Mouse (Mus musculus) embryonic facial prominence, embryonic 10.5 days (tissue): ENCODE data around the gene Actrt2. TPM values are rescaled to one million over a fixed set of nuclear protein-coding genes. Genes with fewer than 3 reads are reported as not detected.

Source experiments
- DNase-seq: peaks from one replicate; pipeline ENCODE4 v3.0.0-alpha.2; 2017; ENCODE audit warnings: low spot score
- H3K27ac ChIP-seq: fragments of 300-500 bp; sonication (generic); replicated peaks from 2 replicates; pipeline ENCODE4 v1.5.1; 2016; ENCODE audit warnings: mild to moderate bottlenecking
- H3K27me3 ChIP-seq: fragments of 300-500 bp; sonication (generic); replicated peaks from 2 replicates; pipeline ENCODE4 v1.6.1; 2016; ENCODE audit warnings: low read depth, mild to moderate bottlenecking; ENCODE audit not compliant: poor library complexity, severe bottlenecking
- H3K36me3 ChIP-seq: fragments of 300-500 bp; sonication (generic); replicated peaks from 2 replicates; pipeline ENCODE4 v1.6.1; 2016; ENCODE audit warnings: mild to moderate bottlenecking, moderate library complexity
- H3K4me1 ChIP-seq: fragments of 300-500 bp; sonication (generic); 2 replicates; pipeline ENCODE4 v1.6.1; 2016
- H3K4me3 ChIP-seq: fragments of 300-500 bp; sonication (generic); 2 replicates; pipeline ENCODE4 v1.5.1; 2016; ENCODE audit warnings: mild to moderate bottlenecking, moderate library complexity
- H3K9me3 ChIP-seq: fragments of 300-500 bp; sonication (generic); 2 replicates; pipeline ENCODE4 v1.6.1; 2016; ENCODE audit warnings: mild to moderate bottlenecking
- WGBS: fragments of 180-500 bp; shearing (Covaris S2); methylation state at CpG from one replicate; pipeline ENCODE4 v1.1.7; 2016; 5-methylcytosine and 5-hydroxymethylcytosine counted together
- polyA plus RNA-seq: library from polyadenylated mRNA; unstranded; fragments of >200 nt; fragmentation: Nextera tagmentation; extraction: Ambion mirVana; gene quantifications from 2 replicates; pipeline ENCODE4 v1.2.1, GENCODE M21; 2016

The Actrt2 gene
- polyA plus RNA-seq, 1 experiment from 2014 or later, result not detected

GRCm38 (mm10) chr4:154700436-154700835 lies 32.8 kb upstream of the Actrt2 start:
- Histone ChIP-seq H3K36me3 (no peaks in the 10 kb centered on the region), H3K9me3 (no peaks in the 10 kb centered on the region), H3K27ac (no peak overlapping the region), H3K27me3 (peaks cover 26% of the 10 kb centered on the region), H3K4me1 (peaks cover 42% of the 10 kb centered on the region), H3K4me3 (no peak overlapping the region)
- no peak for DNase-seq
- 90% methylated on average over 6 of the region's 6 CpGs for WGBS

GRCm38 (mm10) chr4:154699236-154699635 lies 31.6 kb upstream of the Actrt2 start:
- Histone ChIP-seq H3K4me3 (no peak overlapping the region), H3K4me1 (peaks cover 49% of the 10 kb centered on the region), H3K9me3 (no peaks in the 10 kb centered on the region), H3K27me3 (peaks cover 17% of the 10 kb centered on the region; the same call in 1 of the 2 replicates), H3K27ac (no peak overlapping the region), H3K36me3 (no peaks in the 10 kb centered on the region)
- WGBS, result 86% methylated on average over 8 of the region's 8 CpGs
- no peak for DNase-seq

GRCm38 (mm10) chr4:154698631-154699030 lies 31.0 kb upstream of the Actrt2 start:
- H3K9me3 ChIP-seq, result no peaks in the 10 kb centered on the region
- DNase-seq, result no peak

GRCm38 (mm10) chr4:154698021-154698590 lies 30.4 kb upstream of the Actrt2 start:
- H3K9me3 ChIP-seq, result no peaks in the 10 kb centered on the region
- DNase-seq, result no peak
- WGBS, result 78% methylated on average over 16 of the region's 16 CpGs
- H3K36me3 ChIP-seq, result no peaks in the 10 kb centered on the region
- H3K4me3 ChIP-seq, result no peak overlapping the region
- H3K27me3 ChIP-seq, result peaks cover 17% of the 10 kb centered on the region; the same call in 1 of the 2 replicates
- H3K4me1 ChIP-seq, result peaks cover 50% of the 10 kb centered on the region
- H3K27ac ChIP-seq, result peak overlapping the region; percentile 54; the same call in 1 of the 2 replicates

More at GRCm38 (mm10) chr4:154698631-154699030, 31.0 kb upstream of the Actrt2 start:
- Histone ChIP-seq H3K27ac (0 out of 2 replicates have a peak overlapping the region, but pooled peaks have one; percentile 30), H3K4me1 (peaks cover 50% of the 10 kb centered on the region), H3K27me3 (peaks cover 17% of the 10 kb centered on the region; the same call in 1 of the 2 replicates), H3K4me3 (no peak overlapping the region), H3K36me3 (no peaks in the 10 kb centered on the region)
- 98% methylated on average over 1 of the region's 1 CpGs for WGBS

GRCm38 (mm10) chr4:154697476-154697875 lies 29.8 kb upstream of the Actrt2 start:
- H3K27me3 ChIP-seq, result peaks cover 16% of the 10 kb centered on the region; the same call in 1 of the 2 replicates
- H3K4me3 ChIP-seq, result no peak overlapping the region
- H3K4me1 ChIP-seq, result peaks cover 54% of the 10 kb centered on the region
- peak overlapping the region; percentile 54; the same call in 1 of the 2 replicates for H3K27ac ChIP-seq
- H3K9me3 ChIP-seq, result no peaks in the 10 kb centered on the region
- no peaks in the 10 kb centered on the region for H3K36me3 ChIP-seq
- DNase-seq, result no peak
- 79% methylated on average over 5 of the region's 5 CpGs for WGBS

GRCm38 (mm10) chr4:154696552-154696951 lies 28.9 kb upstream of the Actrt2 start:
- Histone ChIP-seq H3K27me3 (peaks cover 9% of the 10 kb centered on the region; the same call in 1 of the 2 replicates), H3K9me3 (no peaks in the 10 kb centered on the region), H3K27ac (peak overlapping the region; percentile 67), H3K4me3 (no peak overlapping the region), H3K4me1 (peaks cover 49% of the 10 kb centered on the region), H3K36me3 (no peaks in the 10 kb centered on the region)
- no peak for DNase-seq
- WGBS, result 70% methylated on average over 5 of the region's 5 CpGs

- no peaks in the 10 kb centered on the region for H3K9me3 ChIP-seq
- H3K4me1 ChIP-seq, result peaks cover 49% of the 10 kb centered on the region
- 11% methylated on average over 4 of the region's 4 CpGs for WGBS
- peaks cover 9% of the 10 kb centered on the region; the same call in 1 of the 2 replicates for H3K27me3 ChIP-seq
- no peak overlapping the region for H3K4me3 ChIP-seq
- H3K27ac ChIP-seq, result peak overlapping the region; percentile 67
- no peaks in the 10 kb centered on the region for H3K36me3 ChIP-seq
- DNase-seq, result peak; percentile 69
Observed at GRCm38 (mm10) chr4:154696146-154696545, 28.5 kb upstream of the Actrt2 start.

GRCm38 (mm10) chr4:154694361-154694760 lies 26.7 kb upstream of the Actrt2 start:
- Histone ChIP-seq H3K27ac (peak overlapping the region; percentile 69; the same call in 1 of the 2 replicates), H3K4me1 (peaks cover 49% of the 10 kb centered on the region)
- 89% methylated on average over 5 of the region's 5 CpGs for WGBS

GRCm38 (mm10) chr4:154693348-154694015 lies 25.8 kb upstream of the Actrt2 start:
- no peak overlapping the region for H3K4me3 ChIP-seq
- H3K4me1 ChIP-seq, result peaks cover 47% of the 10 kb centered on the region
- WGBS, result 38% methylated on average over 20 of the region's 20 CpGs
- no peaks in the 10 kb centered on the region for H3K36me3 ChIP-seq
- H3K9me3 ChIP-seq, result no peaks in the 10 kb centered on the region
- peaks cover 8% of the 10 kb centered on the region for H3K27me3 ChIP-seq
- peak overlapping the region; percentile 69 for H3K27ac ChIP-seq
- DNase-seq, result peak; percentile 85

More at GRCm38 (mm10) chr4:154694361-154694760, 26.7 kb upstream of the Actrt2 start:
- Histone ChIP-seq H3K36me3 (no peaks in the 10 kb centered on the region), H3K4me3 (no peak overlapping the region), H3K9me3 (no peaks in the 10 kb centered on the region), H3K27me3 (peaks cover 9% of the 10 kb centered on the region; the same call in 1 of the 2 replicates)
- no peak for DNase-seq

GRCm38 (mm10) chr4:154683068-154683752 lies 15.5 kb upstream of the Actrt2 start:
- no peak overlapping the region for H3K27ac ChIP-seq

GRCm38 (mm10) chr4:154682311-154682710 lies 14.6 kb upstream of the Actrt2 start:
- no peaks in the 10 kb centered on the region for H3K36me3 ChIP-seq
- DNase-seq, result no peak
- no peak overlapping the region for H3K4me3 ChIP-seq
- WGBS, result 49% methylated on average over 14 of the region's 14 CpGs
- peaks cover 43% of the 10 kb centered on the region for H3K27me3 ChIP-seq
- H3K27ac ChIP-seq, result no peak overlapping the region
- H3K9me3 ChIP-seq, result peaks cover 8% of the 10 kb centered on the region; the same call in 1 of the 2 replicates
- H3K4me1 ChIP-seq, result 0 out of 2 replicates have a peak, but pooled peaks cover 2% of the 10 kb centered on the region

More at GRCm38 (mm10) chr4:154683068-154683752, 15.5 kb upstream of the Actrt2 start:
- Histone ChIP-seq H3K27me3 (peaks cover 37% of the 10 kb centered on the region), H3K4me3 (no peak overlapping the region), H3K4me1 (0 out of 2 replicates have a peak, but pooled peaks cover 2% of the 10 kb centered on the region), H3K36me3 (no peaks in the 10 kb centered on the region), H3K9me3 (peaks cover 8% of the 10 kb centered on the region; the same call in 1 of the 2 replicates)
- WGBS, result 87% methylated on average over 5 of the region's 5 CpGs
- no peak for DNase-seq

- Histone ChIP-seq H3K27me3 (peaks cover 71% of the 10 kb centered on the region), H3K36me3 (no peaks in the 10 kb centered on the region), H3K4me1 (peaks cover 31% of the 10 kb centered on the region), H3K27ac (no peak overlapping the region), H3K4me3 (no peak overlapping the region), H3K9me3 (no peaks in the 10 kb centered on the region)
- 76% methylated on average over 10 of the region's 10 CpGs for whole genome bisulfite sequencing
- DNase-seq, result no peak
Observed at GRCm38 (mm10) chr4:154675441-154676000, 7.9 kb upstream of the Actrt2 start.
